Mouse (Mus musculus) liver, embryonic 11.5 days (tissue): Measurements from ENCODE around the gene Bmp5. TPM values are rescaled to one million over a fixed set of nuclear protein-coding genes. Genes with fewer than 3 reads are reported as not detected.

Experiments
- ATAC-seq: fragments of 200-750 bp; cut with Nextera tagmentation; replicated peaks from 2 replicates; pipeline ENCODE4 v1.8.0; 2017; ENCODE audit warnings: moderate number of reproducible peaks, mild to moderate bottlenecking, moderate TSS enrichment, moderate library complexity; ENCODE audit not compliant: low FRiP score
- DNase-seq: peaks from one replicate; pipeline ENCODE4 v3.0.0-alpha.2; 2017; ENCODE audit warnings: low spot score
- H3K27ac ChIP-seq: fragments of 300-500 bp; sonication (generic); 2 replicates; pipeline ENCODE4 v1.5.1; 2014; ENCODE audit warnings: mild to moderate bottlenecking, low read depth, low read length, control low read depth
- H3K27me3 ChIP-seq: fragments of 300-500 bp; sonication (generic); replicated peaks from 2 replicates; pipeline ENCODE4 v1.6.1; 2014; ENCODE audit warnings: low read length, mixed read lengths; ENCODE audit not compliant: control insufficient read depth, insufficient read depth
- H3K36me3 ChIP-seq: fragments of 300-500 bp; sonication (generic); 2 replicates; pipeline ENCODE4 v1.6.1; 2014; ENCODE audit warnings: mild to moderate bottlenecking, low read length, moderate library complexity, mixed read lengths; ENCODE audit not compliant: control insufficient read depth, insufficient read depth
- H3K4me1 ChIP-seq: fragments of 300-500 bp; sonication (generic); replicated peaks from 2 replicates; pipeline ENCODE4 v1.6.1; 2014; ENCODE audit warnings: low read length, mixed read lengths; ENCODE audit not compliant: control insufficient read depth, insufficient read depth
- H3K4me2 ChIP-seq: fragments of 300-500 bp; sonication (generic); 2 replicates; pipeline ENCODE4 v1.6.1; 2014; ENCODE audit warnings: mild to moderate bottlenecking, control low read depth, moderate library complexity
- H3K4me3 ChIP-seq: fragments of 300-500 bp; sonication (generic); 2 replicates; pipeline ENCODE4 v1.5.1; 2014; ENCODE audit warnings: low read depth, low read length, control low read depth
- H3K9ac ChIP-seq: fragments of 300-500 bp; sonication (generic); 2 replicates; pipeline ENCODE4 v1.6.1; 2014; ENCODE audit warnings: low read depth, low read length, control low read depth
- H3K9me3 ChIP-seq: fragments of 300-500 bp; sonication (generic); 2 replicates; pipeline ENCODE4 v1.6.1; 2016; ENCODE audit warnings: low read length, inconsistent platforms, mixed read lengths; ENCODE audit not compliant: control insufficient read depth
- WGBS: fragments of 180-500 bp; shearing (Covaris S2); extraction: QIAGEN DNeasy Blood & Tissue Kit; methylation state at CpG from one replicate; pipeline ENCODE4 v1.1.7; 2014; 5-methylcytosine and 5-hydroxymethylcytosine counted together
- polyA plus RNA-seq: library from polyadenylated mRNA; unstranded; fragments of >200 nt; fragmentation: Nextera tagmentation; extraction: Ambion mirVana; gene quantifications from 2 replicates; pipeline ENCODE4 v1.2.1, GENCODE M21; 2014

Bmp5 gene
- polyA plus RNA-seq, 1 experiment from 2014 or later: 4.6 TPM

DNA sequence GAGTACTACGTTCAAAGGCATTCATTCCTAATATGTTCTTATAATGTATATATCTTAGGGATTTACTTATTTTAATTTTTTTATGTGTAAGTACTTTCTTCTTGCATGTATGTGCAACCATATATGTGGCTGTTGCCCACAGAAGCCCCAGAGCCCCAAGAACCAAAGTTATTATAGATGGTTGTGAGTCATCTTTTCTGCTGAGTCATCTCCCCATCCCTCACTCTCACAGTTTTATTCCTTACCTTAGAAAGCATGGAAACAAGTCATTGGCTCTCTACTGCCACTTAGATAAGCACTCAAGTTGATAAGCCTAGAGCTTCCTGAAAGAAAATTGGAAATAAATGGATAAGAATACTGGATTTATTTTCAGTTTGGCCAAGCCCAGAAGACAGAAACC, 40.0 kb downstream of the Bmp5 start:
- ATAC-seq (no peak), DNase-seq (no peak)
- Histone ChIP-seq H3K4me3 (no peak overlapping the region), H3K4me1 (no peaks in the 10 kb centered on the region), H3K27me3 (no peaks in the 10 kb centered on the region), H3K9me3 (no peaks in the 10 kb centered on the region), H3K9ac (no peak overlapping the region), H3K27ac (no peak overlapping the region), H3K36me3 (no peaks in the 10 kb centered on the region), H3K4me2 (no peak overlapping the region)
- WGBS: 81% methylated on average over 1 of the region's 1 CpGs

DNA sequence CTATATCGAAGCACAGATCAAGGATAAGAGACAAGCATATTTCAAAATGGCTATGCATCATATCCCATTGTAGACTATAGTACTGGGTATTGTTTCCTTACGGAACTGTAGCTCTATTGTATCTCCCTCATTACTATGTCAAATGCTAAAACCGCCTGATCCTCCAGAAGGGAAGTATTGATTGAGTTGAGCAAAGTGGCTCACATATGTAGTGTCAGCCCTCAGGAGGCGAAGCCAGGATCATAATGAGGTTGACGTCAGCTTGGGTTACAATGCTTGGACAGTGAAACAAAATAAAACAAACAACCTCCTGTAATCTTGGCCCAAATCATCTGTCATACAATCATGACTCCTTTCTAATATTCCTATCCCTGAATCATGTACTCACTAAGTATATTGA, 43.2 kb downstream of the Bmp5 start:
- DNase-seq (no peak), ATAC-seq (no peak)
- Histone ChIP-seq H3K27me3 (no peaks in the 10 kb centered on the region), H3K9ac (no peak overlapping the region), H3K4me3 (no peak overlapping the region), H3K36me3 (no peaks in the 10 kb centered on the region), H3K4me2 (no peak overlapping the region), H3K9me3 (no peaks in the 10 kb centered on the region), H3K4me1 (no peaks in the 10 kb centered on the region), H3K27ac (no peak overlapping the region)
- WGBS: 84% methylated on average over 5 of the region's 5 CpGs

DNA sequence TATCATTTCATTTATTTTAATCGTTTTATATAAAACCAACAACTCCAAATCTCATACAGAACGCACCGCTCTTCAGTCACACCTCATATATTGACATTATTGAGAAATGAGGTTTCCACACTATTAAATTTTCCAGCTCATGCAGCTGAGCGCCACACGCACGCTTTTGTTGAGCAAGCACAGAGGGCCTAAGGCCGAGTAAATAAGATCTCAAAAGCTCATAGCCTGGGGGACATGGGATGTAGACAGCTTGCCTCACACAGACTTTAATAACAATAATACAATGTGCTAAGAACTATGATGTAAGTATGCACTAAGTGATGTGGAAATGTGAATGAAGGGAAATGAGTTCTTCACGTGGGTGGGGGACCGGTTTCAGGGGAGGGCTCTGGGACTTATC, 57.3 kb downstream of the Bmp5 start:
- Histone ChIP-seq H3K4me1 (no peaks in the 10 kb centered on the region), H3K4me3 (no peak overlapping the region), H3K9ac (no peak overlapping the region), H3K9me3 (no peaks in the 10 kb centered on the region), H3K27ac (no peak overlapping the region), H3K27me3 (no peaks in the 10 kb centered on the region), H3K4me2 (no peak overlapping the region), H3K36me3 (no peaks in the 10 kb centered on the region)
- DNase-seq: no peak
- no peak for ATAC-seq
- WGBS: 86% methylated on average over 9 of the region's 9 CpGs

DNA sequence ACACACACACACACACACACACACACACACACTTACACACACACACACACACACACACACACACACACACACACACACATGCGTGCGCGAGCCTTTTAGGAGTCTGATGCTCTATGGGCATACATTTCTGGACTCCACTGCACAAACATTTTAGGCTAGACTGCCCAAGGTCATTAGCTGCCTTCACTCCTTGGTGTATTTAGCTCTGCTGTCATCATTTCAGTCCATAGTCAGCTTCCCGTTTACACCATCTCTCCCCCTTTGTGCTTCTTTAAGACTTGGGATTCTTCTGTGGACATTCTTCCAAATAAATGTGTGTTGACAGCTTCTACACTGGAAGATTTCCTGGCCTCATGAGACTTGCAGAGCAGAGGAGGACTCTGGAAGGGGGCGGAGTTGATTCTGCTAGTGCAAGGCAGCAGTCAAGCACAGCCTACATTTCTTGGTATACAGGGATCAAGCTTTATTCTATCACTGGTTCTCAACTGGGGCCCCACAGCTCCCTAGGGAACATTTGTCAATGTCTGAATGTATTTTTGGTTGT, 58.1 kb downstream of the Bmp5 start:
- H3K4me1 ChIP-seq: no peaks in the 10 kb centered on the region
- H3K4me3 ChIP-seq: no peak overlapping the region
- no peaks in the 10 kb centered on the region for H3K27me3 ChIP-seq
- H3K36me3 ChIP-seq: no peaks in the 10 kb centered on the region
- no peak overlapping the region for H3K27ac ChIP-seq
- no peak overlapping the region for H3K9ac ChIP-seq
- WGBS: 74% methylated on average over 5 of the region's 5 CpGs
- DNase-seq (no peak), ATAC-seq (no peak)
- no peak overlapping the region for H3K4me2 ChIP-seq
- no peaks in the 10 kb centered on the region for H3K9me3 ChIP-seq

DNA sequence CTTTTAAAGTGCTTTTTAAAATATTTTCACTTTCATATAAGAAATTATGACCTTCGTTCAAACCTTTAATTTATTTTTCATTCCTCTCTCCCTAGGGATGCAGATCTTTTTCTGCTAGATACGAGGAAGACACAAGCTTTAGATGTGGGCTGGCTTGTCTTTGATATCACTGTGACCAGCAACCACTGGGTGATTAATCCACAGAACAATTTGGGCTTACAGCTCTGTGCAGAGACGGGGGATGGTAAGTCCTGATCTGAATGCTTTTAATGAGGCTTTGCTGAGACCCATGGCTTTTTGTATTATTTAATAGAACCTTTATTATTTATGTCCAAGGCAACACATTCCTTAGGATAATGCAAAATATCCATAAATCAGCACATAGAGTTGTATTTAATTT, 64.3 kb downstream of the Bmp5 start:
- WGBS: 67% methylated on average over 3 of the region's 3 CpGs
- H3K9me3 ChIP-seq: no peaks in the 10 kb centered on the region

DNA sequence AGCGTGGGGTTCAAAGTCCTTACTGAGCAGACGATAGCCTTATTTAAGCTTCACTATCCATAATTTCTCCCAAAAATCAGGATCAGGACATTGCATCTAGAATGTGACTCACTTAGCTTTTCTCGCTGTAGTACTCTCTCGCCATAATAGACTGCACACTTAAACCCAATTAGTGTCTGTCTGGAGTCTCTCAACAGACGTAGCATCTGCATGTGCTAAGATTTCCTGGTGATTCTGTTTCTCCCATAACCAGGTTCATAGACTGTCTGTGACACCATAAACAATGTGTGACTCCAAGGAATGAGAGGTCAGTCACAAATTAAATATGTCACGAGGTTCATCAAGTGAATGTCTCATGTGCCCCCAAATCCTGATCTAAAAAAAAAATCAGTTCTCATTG, 65.7 kb downstream of the Bmp5 start:
- Histone ChIP-seq H3K4me3 (no peak overlapping the region), H3K36me3 (no peaks in the 10 kb centered on the region), H3K27me3 (no peaks in the 10 kb centered on the region), H3K4me1 (no peaks in the 10 kb centered on the region), H3K27ac (no peak overlapping the region), H3K4me2 (no peak overlapping the region), H3K9ac (no peak overlapping the region), H3K9me3 (no peaks in the 10 kb centered on the region)
- ATAC-seq (no peak), DNase-seq (no peak)
- 88% methylated on average over 6 of the region's 6 CpGs for WGBS

More for the DNA sequence above, 64.3 kb downstream of the Bmp5 start:
- Histone ChIP-seq H3K9ac (no peak overlapping the region), H3K27me3 (no peaks in the 10 kb centered on the region), H3K27ac (no peak overlapping the region), H3K4me2 (no peak overlapping the region), H3K36me3 (no peaks in the 10 kb centered on the region), H3K4me3 (no peak overlapping the region), H3K4me1 (no peaks in the 10 kb centered on the region)
- DNase-seq: no peak
- ATAC-seq: no peak

DNA sequence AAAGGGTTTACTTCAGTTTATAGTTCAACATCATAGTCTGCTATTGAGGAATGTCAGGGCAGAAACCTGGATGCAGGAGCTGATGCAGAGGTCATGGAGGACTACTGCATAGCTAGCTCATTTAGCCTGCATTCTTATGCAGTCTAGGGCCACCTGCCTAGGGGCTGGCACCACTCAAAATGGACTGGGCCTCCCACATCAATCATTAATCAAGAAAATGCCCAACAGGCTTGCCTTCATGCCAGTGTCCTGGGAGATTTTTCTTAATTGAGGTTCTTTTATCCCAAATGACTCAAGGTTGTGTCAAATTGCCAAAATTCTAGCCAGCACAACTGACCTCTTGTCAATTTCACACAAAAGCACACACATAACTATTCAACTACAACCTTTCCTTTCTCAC, 70.8 kb downstream of the Bmp5 start:
- no peak overlapping the region for H3K4me2 ChIP-seq
- H3K27me3 ChIP-seq: no peaks in the 10 kb centered on the region
- ATAC-seq (no peak), DNase-seq (no peak)
- H3K9me3 ChIP-seq: no peaks in the 10 kb centered on the region
- H3K36me3 ChIP-seq: no peaks in the 10 kb centered on the region
- H3K27ac ChIP-seq: no peak overlapping the region
- no peak overlapping the region for H3K4me3 ChIP-seq
- H3K4me1 ChIP-seq: no peaks in the 10 kb centered on the region
- no peak overlapping the region for H3K9ac ChIP-seq

DNA sequence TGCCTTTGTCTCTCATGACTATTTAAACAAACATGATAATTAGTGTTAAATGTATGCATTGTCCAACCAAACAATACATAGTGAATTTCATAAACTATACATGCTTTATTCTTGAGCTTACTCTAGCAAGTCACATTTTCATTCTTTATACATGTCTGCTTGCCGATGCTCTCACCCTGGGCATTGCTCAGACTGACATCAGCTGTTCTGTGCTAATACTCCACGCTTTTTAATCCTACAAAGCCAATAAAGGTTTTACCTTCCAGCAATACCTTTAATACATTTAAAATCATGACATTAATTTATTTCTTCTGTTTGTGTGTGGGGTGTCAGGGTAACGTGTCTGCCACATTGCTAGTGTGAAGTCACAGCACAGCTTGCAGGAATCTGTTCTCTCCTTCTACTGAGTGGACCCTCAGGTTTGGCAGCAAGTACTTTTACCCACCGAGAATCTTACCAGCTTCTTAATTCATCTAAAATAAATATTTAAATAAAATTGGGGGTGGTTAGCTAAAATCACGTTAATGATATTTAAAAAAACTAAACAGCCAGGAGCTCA, 75.6 kb downstream of the Bmp5 start:
- Histone ChIP-seq H3K4me2 (no peak overlapping the region), H3K9me3 (no peaks in the 10 kb centered on the region), H3K36me3 (no peaks in the 10 kb centered on the region), H3K4me1 (no peaks in the 10 kb centered on the region), H3K27me3 (no peaks in the 10 kb centered on the region), H3K9ac (no peak overlapping the region), H3K27ac (no peak overlapping the region), H3K4me3 (no peak overlapping the region)
- WGBS: 75% methylated on average over 5 of the region's 5 CpGs
- no peak for DNase-seq
- ATAC-seq: no peak

DNA sequence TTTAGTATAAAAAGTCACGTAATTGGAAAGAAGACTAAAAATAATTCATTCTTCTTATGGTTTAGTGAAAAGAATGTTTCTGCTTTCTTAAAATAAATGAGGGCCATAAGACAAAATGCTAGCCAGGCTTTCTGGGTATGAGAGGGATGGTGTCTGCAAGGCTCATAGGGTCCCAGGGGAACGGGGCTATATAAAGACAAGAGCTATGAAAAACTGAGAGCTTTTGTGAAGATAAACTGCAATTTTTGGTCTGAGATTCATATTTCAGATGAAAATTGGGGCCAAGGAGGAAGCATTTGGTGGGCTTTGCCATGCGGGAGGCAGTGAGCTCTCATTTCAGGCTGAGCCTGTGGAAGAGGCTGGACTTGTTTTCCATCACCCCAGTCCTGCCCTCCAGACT, 83.0 kb downstream of the Bmp5 start:
- DNase-seq: no peak
- Histone ChIP-seq H3K9ac (no peak overlapping the region), H3K4me1 (no peaks in the 10 kb centered on the region), H3K27ac (no peak overlapping the region), H3K4me3 (no peak overlapping the region), H3K9me3 (no peaks in the 10 kb centered on the region), H3K36me3 (no peaks in the 10 kb centered on the region), H3K27me3 (no peaks in the 10 kb centered on the region), H3K4me2 (no peak overlapping the region)
- ATAC-seq: no peak
- WGBS: 82% methylated on average over 3 of the region's 3 CpGs
